Mouse (Mus musculus) central nervous system, embryonic 18 days (tissue): ENCODE measurements around the gene Thumpd3. TPM values are rescaled to one million over a fixed set of nuclear protein-coding genes. Genes with fewer than 3 reads are reported as not detected.

Source experiments
- polyA plus RNA-seq: library from polyadenylated mRNA; depleted of rRNA; stranded (reverse); fragments of >200 nt; gene quantifications from 2 replicates; pipeline ENCODE4 v1.2.3, GENCODE M21; 2012; rRNA removed

Thumpd3 gene
- 32.0 and 33.5 TPM in 2 replicates for polyA plus RNA-seq

DNA sequence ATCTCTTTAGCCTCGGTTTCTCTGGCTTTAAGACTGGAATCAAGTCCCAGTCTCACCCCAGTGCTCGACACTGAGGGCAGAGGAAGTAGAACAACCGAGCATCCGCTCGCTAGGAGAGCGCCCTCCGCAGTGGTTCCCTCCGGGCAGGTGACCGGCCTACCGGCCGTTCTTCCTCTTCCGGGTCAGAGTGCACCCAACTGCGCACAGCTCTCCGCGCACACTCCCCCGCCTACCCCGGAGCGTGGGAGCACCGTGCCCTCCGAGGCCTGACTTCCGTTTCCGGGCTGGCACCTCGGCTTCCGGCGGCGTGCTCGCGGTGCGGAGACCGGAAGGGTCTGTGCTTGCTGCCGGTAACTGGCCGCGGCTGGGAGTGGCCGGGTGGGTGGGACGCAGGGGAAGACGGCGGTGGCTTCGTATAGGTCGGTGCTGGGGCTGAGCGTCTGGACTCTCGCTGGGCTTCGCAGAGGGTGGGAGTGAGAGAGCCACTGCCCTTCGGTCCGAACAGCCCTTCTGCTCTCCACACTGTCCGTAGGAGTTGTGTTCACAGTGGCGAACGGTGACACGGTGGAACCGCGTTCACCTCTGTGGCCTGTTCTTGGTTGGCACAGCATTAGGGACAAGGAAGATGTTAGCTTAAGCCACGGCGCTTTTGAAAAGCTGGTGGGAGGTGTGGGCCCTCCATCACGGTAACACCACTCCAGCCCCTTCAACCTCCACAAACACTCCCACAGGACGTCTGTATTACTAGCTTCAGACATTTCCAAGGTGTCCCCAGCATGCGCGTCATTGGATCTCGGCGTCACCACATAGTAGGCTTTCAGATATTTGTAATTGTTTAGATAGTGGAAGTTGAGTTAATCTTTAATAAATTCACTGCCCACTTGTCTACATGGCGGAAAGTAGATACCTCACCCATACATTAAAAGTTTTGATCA, at the start of gene Thumpd3:
Gene Thumpd3, plus strand, starts transcription at position 185 of the 935 bp plus-strand sequence.

DNA sequence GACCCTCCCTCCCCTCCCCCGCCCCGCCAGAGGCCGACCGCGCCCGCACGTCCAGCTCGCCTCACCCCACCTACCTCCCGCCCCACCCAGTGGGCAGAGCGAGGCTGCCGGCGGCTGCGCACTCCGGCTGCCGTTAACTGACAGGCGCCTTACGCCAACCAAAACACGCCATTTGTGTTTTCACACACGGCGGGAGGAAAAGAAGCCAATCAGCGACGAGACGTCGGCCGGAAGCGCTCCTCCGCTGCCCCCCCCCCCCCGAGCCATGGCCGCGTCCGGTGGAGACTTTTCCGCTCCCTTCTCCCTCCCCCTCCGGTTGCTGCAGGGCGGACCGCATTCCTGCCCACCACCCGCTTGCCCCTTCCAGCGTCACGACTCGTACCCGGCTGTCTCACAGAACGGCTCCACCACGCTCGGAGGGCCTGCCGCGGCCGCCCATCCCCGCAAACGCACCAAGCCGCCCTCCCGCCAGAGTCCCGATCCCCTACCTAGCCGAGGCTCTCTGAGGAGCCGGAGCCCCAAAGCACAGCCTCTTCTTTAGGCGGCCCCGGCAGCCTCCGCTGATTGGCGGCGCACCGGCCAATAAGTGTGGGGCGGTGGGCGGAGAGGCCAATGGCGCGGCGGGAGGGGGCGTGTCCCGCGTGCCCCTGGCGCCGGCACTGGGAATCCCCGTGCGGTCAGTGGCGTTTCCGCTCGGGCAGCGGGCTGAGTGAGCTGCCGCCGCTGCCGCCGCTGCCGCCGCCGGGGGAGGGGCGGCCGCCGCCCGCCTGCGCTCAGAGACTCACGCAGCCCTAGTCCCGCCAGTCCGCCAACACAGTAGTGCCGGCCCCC, 30.9 kb downstream of the Thumpd3 start, which contains the start of gene Setd5:
Gene Setd5, plus strand, starts transcription at position 680 of the 831 bp plus-strand sequence.

Other genes with a start within 250 kb of the Thumpd3 start
- gene Srgap3, start 99.0 kb upstream of the Thumpd3 start, polyA plus RNA-seq: 82.4 and 92.0 TPM in 2 replicates
- 55.7 and 57.5 TPM in 2 replicates for gene Setd5, start 31.1 kb downstream of the Thumpd3 start, polyA plus RNA-seq
- gene Lhfpl4, start 149.2 kb downstream of the Thumpd3 start, polyA plus RNA-seq: 63.7 and 69.4 TPM in 2 replicates
- gene Mtmr14, start 191.6 kb downstream of the Thumpd3 start, polyA plus RNA-seq: 33.4 and 34.9 TPM in 2 replicates
- gene Cpne9, start 236.1 kb downstream of the Thumpd3 start, polyA plus RNA-seq: 3.1 and 9.4 TPM in 2 replicates